Mouse (Mus musculus): ENCODE measurements at regions not wholly inside any gene's neighbourhood (a gene's known extent, or its start where the extent isn't known, plus 50 kb on each side); places are given as distances from the start of the nearest gene placed in this dataset.

GRCm38 (mm10) chr2:46054902-46055301 lies 937.7 kb upstream of the Zeb2 start:
- TF ChIP-seq MXI1 (IDR thresholded peaks at IDR 0.05; ENCODE audit: low read depth, low read length) (no peak), CTCF (IDR thresholded peaks at IDR 0.05 in 2 of 3, conservative IDR thresholded peaks at IDR 0.05 in 1 of 3; ENCODE audit: control insufficient read depth in 1 of 3, insufficient read depth in 1 of 3, low read depth in 2 of 3, low read length in 3 of 3, poor library complexity in 1 of 3, severe bottlenecking in 1 of 3) (no peak), NELFE (IDR thresholded peaks at IDR 0.05; ENCODE audit: low read depth, low read length) (no peak)
